Mouse (Mus musculus): ENCODE measurements around the gene Vac14.

Vac14 gene

DNA sequence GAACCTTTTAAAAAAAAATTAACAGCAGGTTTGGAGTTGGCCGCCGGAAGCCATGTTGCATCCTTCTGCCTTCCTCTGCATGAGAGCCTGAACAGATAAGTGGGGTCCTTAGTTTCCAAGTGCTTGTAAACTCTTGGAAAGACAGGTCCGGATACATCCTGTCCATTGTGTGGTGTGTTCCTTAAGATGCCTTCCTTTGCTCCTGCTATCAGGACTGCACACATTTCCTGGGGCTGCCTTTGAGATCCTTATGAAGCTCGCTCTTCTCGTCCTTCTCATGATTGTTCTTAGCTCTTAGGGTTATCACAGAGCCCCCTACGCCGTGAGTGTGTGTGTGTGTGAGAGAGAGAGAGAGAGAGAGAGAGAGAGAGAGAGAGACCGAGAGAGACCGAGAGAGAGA is 71.6 kb downstream of the Vac14 start:
- no peak for DNase-seq (ENCODE audit: low spot score)

DNA sequence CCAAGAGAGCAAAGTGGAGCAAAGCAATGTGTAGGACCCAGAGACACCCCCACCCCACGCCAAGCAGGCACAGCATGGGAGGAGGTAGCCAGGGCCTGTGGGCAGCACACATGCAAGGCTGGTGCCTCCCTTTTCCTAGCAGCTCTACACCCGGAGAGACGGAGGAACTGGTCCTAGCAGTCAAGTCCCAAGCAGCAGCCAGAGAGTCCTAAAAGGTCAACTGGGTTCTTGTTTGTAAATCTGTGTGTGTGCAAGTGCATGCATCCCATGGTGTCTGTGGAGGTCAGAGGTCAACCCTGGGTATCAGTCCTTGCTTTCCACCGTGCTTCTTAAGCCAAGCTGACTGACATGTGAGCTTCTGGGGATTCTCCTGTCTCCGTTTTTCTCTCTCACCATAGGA is 75.8 kb downstream of the Vac14 start:
- no peak for DNase-seq (ENCODE audit: low spot score)

DNA sequence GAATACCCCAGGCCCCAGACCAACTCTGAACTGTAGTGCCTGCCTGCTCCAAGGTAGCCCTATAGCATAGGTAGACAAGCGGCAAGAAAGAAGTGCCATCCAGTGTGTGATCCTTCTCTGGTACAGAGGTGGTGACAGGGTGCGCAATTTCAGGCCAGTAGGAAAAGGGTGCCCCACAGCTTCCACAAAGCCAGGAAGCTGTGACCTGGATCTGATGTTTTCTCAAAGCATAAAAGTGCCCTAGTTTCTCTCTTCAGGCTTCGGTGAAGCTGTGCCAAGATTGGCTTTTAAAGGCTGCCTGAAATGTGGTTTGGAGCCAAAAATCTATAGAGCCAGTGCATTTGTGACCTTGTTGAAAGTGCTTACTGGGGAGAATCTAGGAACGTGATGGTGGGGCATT is 76.4 kb downstream of the Vac14 start:
- DNase-seq (ENCODE audit: low spot score) = no peak

DNA sequence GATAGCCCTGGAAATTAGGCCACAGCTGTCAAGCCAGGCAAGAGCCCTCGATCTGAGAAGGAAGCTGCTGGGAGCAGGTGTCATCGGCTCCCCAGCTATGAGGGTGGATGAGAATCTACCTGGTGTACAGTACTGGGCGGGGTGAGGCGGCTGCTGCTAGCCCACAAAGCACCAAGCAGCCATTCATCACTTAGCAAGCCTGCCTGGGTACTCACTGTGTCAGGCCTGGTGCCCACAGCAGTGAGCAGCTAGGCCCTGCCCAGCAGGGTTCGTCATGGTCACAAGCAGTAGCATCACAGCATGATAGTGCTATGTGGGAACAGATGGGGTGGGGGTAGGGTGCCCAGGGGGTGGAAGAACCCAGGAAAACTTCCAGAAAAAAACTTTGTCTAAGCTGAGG is 77.0 kb downstream of the Vac14 start:
- no peak for DNase-seq (ENCODE audit: low spot score)

DNA sequence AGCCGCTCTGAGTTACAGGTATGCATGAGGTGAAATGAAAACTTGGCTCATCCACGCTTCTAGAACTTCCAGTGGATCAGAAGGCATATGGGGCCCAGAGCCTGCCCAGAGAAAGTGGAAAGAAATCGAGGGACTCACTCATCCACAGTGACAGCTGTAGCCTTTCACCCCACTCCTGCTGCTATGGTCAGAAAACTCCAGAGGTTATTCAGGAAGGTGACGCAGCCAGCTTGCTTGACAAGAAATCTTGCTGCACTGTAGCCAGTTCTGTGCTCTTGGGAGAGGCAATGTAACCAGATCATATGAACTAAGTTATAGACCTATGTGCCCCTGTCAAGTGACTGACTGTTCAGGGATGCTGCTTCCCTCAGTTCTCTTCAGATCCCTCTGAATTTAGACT is 77.7 kb downstream of the Vac14 start:
- no peak for DNase-seq (ENCODE audit: low spot score)

DNA sequence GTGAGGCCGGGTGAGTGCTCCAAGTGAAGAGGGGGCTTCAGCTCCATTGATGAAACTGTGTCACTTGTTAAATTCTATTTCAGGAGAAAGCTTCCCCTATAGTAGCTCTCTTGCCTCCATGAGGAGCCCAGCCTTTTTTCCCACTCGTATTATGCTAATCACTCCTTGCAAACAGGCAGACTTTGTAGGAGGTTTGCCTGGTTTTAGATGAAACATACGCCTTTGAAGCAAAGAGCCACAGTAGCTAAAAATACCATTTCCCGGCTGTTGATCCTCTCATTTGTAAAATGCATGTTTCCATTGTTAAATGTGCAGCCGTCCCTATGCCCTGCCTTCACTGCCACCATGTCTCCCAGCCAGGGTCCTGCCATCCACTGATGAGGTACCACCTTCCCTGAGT is 79.2 kb downstream of the Vac14 start:
- DNase-seq (ENCODE audit: low spot score) = no peak

DNA sequence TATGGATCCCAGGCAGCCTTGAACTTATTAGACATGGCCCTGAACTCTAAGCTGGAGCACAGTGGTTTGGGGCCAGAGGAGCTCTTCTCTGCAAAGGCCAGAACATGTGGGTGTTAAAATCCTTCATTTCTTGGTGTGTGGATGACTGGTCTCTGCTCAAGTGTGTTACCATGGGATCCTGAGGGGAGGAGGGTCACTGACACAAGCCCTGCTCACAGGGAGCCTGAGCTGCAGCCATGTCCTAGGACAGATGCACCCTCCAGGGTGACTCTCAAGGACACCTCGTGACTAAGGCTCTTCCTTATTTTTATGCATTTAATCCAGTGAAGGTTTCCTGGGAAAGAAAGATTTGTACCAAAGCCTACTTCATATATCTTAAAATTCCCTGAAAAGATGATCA is 79.7 kb downstream of the Vac14 start:
- no peak for DNase-seq (ENCODE audit: low spot score)

DNA sequence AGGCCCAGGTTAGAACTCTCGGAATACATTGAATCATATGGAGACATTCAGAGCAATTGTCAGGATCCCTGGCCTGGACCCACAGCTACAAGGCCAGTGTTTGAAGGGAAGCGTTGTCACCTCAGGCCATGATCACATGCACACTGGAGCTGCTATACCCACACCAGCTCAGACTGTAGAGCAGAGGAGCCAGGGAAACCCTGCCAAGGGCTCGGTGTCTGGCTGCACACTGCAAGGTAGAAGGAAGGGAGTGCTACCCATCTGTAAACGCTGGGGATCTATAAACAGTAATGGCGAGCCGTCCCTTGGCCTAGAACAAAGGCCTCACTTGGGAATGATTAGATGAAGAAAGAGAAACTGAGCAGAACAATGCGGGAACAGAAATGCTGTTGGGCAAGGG is 81.1 kb downstream of the Vac14 start:
- DNase-seq (ENCODE audit: low spot score) = no peak

DNA sequence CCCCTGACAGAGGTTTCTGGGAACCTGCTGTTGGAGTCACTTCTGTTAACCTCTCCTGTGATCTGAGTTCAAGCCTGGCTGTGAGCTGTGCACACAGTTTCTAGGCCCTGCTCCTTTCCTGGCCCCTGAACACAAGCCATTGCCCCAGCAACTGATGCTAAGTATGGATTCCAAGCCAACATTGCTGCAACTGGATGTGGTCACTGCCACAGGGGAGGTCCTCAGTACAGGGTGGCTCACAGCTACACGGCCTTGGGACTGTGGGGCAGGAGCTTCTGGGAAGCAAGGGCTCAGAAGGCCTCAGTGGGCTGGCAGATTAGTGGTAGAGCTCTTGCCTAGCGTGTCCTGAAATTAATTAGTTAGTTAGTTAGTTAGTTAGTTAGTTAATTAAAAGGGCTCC is 82.2 kb downstream of the Vac14 start:
- DNase-seq (ENCODE audit: low spot score) = no peak

DNA sequence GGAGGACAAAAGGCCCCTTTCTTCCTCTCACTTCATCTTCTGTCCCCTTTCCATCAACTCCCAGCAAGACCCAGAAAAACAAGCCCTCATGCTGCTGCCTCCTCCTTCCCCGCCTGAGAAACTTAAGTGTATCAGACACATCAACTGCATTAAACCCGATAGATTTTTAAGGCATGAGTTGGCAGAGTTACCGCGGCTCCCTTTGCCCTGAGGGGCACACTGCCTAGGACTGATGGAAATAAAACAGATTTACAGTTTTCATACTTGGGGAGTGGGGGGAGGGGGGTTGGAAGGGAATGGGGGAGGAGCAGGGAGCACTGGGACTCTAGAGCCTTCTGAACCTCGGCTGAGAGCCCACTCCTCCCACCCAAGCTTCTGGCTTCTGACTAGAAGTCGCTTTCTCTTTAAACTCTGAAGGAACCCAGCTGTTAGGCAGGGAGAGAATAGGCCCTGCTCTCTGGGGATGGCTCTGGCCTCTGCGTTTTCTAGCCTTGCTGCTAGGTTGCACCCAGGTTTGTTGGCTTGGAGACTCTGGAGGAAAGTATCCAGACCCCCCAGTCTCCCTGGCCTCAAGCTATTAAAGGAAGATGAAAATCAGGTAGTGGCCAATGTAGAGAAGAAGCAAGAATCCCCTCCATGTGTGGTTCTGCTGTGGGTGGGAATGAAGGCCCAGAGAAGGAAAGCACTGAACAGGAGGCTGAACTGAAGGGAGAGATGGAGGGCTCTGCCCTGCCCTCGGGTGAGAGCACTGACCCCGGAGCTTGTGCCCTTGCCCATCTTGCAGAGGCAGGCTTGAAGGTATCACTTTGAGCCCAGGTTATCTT is 84.5 kb downstream of the Vac14 start:
- no peak for DNase-seq (ENCODE audit: low spot score)

DNA sequence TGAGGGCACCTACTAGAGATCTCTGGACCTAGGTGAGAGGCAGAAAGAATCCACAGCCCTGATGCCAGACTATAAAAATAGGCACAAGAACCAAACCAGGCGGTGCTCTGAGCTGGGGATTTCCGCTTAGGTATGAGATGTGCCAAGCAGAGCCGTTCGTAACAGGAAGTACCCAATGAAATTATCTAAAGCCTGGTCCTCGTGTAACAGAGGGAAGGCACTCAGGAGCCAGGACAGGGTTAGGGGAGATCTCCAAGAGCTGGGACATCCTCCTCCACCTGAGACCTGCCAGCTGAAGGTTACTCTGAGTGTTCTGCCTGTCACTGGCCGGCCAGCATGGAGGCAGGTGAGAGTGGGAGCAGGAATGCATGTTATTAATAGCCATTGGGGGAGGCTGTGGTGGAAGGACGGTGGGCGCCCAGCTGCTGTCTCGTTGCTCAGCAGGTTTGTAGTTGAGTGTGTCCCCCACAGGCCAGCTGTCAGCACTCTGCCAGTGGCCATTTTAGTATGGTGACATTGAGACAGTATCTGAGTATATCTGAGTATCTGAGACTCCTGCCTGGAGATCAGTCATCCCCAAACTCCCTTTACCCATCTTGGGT is 85.2 kb downstream of the Vac14 start:
- DNase-seq (ENCODE audit: low spot score) = no peak

DNA sequence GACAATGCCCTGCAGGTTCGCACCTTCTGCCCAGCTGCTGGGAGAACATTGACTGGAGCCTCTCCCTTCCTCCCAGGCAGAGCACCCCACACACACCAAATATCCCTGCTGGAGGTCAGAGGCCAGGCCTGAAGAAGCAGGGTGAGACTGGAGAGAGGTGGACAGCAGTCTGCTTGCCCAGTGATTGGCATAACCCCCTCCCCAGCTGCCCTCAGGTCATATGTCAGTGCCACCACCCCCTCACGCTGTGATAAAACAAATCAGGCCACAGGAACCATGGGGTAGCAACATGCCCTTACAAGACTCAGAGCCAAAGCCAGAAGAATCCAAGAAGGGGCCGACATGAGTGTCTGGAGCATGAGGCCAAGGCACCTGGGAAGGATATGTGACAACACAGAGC is 85.7 kb downstream of the Vac14 start:
- no peak for DNase-seq (ENCODE audit: low spot score)

DNA sequence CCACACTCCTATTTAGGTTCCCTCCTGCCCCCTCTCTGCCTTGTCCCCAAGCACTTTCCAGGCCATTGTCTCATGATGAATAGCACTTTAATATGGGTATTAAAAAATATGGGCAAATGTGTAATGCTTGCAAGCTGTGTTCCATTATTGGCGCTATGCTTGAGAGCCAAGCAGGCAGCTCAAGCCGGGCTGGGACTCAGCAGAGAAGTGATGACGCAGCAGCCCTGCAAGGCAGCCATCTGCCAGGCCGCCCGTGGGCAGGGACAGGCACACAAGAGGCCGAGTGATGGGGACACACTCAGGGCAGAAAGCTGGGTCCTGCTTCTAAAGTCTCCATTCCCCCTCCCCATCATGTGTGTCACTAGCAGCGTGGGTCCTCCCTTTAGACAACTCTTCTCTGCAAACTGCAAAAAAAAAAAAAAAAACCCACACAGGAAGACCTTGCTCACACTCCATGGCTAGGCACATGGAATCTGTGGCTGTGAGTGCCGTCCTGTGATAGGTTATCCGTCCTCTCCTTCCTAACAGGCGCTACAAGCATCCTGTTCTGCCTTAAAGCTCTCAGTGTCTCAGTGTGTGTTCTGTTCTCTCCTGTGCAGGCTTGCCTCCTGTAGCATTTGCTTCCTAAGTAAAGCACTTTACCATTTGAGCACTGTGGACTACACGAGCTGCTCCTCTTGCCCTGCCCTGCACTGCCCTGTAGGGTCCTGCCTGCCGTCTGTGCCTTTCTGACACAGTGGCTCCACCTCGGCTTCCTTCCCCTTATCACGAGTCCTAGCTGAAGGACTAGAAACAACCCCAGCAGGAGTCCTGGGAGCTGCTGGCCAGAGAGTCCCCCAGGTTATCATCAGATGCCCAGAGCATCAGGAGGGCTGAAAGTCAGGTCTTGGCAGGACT is 87.3 kb downstream of the Vac14 start:
- no peak for DNase-seq (ENCODE audit: low spot score)

DNA sequence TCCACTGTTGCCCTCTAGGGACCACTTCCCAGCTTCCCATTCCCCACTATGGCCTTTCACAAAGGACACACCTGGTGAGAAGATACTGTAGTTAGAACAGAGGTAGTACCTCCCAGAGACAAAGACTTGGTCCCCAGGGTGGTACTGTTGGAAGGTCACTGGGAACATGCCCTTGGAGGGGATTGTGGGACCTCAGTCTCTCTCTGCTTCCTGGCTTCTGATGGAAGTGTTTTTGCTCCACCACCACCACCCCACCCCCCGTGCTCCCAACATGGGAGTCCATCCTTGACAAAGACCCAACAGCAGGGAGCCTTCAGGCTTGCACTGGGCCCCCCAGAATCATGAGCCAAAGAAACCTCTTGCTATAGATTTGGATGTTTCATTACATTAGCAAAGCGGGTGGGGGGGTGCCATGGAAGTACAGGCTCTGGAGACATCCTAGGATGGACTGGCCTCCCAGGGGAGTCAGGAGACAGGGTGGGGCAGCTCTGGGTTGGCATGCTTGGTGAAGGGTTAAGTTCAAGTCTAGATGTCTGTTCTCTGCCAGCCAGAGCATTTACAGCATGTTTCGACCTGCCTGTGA is 88.0 kb downstream of the Vac14 start:
- DNase-seq (ENCODE audit: low spot score) = no peak

DNA sequence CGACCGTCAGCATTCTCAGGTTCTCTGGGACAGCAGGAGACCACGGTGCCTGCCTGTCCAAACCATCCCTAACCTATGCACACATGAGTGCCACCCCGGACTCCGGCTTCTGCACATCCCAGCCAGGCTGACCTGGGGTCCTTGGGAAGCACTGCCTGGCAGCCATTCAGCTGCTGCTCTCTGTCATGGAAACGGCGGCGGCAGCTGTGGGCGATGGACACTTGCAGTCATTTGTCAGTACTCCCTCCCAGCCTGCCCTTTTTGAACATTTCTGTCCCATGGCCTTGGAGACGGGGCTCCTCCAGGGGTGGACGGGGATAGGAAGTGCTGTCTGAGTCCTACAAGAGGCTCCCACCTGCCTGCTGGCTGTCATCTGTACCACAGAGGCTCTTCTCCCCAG is 90.0 kb downstream of the Vac14 start:
- DNase-seq (ENCODE audit: low spot score) = no peak

DNA sequence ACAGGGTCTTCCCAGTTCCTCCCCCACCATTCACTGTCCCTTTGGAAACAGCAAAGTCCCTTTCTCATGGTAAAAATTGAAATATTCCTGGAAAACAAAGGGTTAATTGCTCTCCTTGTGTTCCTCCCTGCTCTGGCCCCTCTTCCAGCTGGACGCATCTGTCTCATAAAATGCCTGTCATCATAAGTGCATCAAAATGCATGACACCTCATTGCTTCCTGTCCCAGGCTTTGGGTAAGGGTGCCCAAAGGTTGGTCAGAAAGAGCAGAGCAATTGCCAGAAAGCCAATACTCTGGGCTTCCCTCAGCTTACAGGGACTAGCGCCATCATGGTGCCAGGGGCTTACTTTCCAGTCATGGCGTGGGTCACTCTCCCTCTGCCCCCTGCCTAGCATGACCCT is 92.2 kb downstream of the Vac14 start:
- no peak for DNase-seq (ENCODE audit: low spot score)

DNA sequence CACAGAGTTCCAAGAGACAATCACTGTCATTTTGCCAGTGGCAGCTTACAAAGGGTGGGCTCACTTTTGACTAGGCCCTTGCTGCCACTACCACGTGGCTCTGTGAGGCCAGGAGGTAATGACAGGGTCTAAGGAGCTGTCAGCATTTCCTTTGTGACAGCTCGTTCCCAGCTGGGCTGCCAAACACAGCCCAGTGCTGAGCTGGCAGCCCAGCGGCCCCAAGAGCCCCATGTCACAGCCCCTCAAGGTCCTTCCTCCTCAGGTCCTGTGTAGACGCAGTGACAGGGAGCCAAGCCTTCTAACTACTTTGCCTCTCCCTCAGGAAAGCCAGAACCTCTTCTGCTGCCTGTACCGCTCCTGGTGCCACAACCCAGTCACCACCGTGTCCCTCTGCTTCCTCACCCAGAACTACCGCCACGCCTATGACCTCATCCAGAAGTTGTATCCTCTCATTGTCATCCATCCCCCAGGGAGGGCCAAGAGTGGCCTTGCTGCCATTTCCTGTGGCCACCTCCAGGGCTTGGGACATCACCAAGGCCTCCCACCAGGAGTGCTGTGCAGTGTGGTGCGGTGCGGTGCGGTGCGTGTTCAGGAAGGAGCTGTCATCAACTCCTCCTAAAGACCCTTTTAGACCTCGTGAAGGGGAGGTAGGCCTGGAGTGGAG is 93.0 kb downstream of the Vac14 start:
- no peak for DNase-seq (ENCODE audit: low spot score)

DNA sequence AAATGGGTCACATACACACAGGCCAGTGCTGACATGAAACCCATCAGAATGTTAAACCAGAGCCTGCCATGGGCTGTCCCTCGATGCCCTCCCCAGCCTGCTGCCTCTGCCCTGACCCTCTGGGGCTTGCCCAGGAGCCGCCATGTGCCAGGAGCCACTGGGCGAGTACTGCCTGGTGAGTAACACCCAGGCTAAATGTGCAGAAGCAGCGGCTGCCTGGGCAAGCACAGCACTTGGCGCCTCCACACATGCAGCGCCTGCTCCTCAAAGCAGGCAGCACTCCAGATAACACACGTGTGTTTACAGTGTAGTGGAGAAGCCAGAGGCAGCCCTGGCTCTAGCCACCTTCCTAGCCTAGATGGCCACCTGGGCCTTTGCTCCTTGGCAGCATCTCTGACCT is 94.7 kb downstream of the Vac14 start:
- no peak for DNase-seq (ENCODE audit: low spot score)

DNA sequence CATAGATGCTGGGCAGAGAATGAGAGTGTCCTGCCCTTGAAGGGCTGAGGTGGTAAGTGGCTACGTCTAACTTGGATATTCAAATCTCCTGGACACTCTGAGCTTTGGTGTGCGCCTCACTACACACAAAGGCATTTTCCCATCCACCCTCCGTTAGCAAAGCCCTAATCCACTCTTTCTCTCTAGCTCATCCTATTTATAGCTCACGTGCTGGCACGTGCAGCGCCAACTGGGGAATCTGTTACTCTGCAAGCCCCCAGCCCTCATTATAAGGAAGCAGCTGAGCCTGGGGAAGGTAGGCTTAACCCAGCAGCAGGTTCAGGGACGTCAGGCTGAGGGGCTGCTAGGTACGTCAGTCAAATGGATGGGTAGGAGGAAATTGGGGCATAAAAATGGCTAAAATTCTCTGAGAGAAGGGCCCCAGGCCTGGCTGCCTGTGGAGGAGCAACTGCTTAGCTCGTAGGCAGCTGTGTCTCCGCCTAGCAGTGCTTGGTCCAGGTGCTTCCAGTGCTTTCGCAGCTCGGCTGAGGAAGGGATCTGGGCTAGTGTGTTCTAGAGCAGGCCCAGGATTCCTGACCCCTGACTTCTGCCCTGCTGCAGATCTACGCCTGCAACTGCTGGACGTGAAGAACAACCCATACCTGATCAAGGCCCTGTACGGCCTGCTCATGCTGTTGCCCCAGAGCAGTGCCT is 96.6 kb downstream of the Vac14 start:
- no peak for DNase-seq (ENCODE audit: low spot score)

DNA sequence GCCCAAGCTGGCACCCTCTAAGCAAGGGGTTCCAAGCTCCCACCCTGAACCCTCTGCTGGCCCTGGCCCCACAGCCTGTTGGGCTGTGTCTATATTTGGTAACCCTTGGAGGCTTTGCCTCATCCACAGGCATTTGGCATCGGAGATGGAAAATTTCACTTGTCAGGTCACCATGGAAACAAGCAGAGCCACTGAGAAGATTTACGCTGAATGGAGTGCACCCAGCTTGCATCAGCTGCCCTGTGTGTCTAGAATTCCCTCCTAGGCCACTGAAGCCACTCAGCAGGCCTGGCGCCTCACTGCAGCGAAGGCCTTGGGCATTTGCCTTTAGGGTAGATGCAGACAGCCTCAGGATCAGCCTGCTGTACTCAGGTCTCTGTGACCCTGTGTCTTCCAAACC is 97.7 kb downstream of the Vac14 start:
- no peak for DNase-seq (ENCODE audit: low spot score)

DNA sequence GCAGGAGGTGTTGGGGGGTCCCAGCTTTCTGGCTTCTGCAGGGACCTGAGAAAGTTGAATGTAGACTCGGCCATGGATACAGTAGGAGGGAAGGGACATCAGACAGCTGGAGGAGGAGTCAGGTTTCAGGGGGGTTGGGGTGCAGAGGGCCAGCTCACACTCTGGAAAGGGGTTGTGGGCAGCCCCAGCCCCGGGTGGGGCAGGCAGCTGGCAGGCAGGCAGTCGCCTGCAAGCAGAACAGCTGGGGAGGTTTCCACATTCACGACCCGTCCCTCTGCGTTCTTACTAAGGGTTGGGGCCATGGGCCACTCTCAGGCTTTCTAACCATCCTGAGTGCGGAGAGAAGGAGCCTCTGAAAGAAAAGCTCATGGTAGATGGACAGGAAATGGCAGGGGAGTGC is 98.7 kb downstream of the Vac14 start:
- DNase-seq (ENCODE audit: low spot score) = no peak

Data from ovary, postnatal 10 days (tissue).